Mouse (Mus musculus) cortical plate, adult 2 months (tissue): ENCODE measurements around the gene Rasgrf2. TPM values are rescaled to one million over a fixed set of nuclear protein-coding genes. Genes with fewer than 3 reads are reported as not detected.
"Not testable (repeated sequence)": the region's sequence is repeated elsewhere in the genome, so short reads cannot be mapped to it uniquely, and the experiment has no call there.

Experiments used
- H3K27ac ChIP-seq: fragments of 200-500 bp; 2 replicates; pipeline ENCODE4 v1.5.1; 2012; ENCODE audit warnings: low read length, control low read depth, inconsistent platforms; ENCODE audit not compliant: insufficient read depth
- H3K4me1 ChIP-seq: fragments of 200-500 bp; 2 replicates; pipeline ENCODE4 v1.6.1; 2011; ENCODE audit warnings: low read length; ENCODE audit not compliant: control insufficient read depth, insufficient read depth
- H3K4me3 ChIP-seq: fragments of 200-500 bp; 2 replicates; pipeline ENCODE4 v1.5.1; 2011; ENCODE audit warnings: mild to moderate bottlenecking, low read length, control low read depth; ENCODE audit not compliant: insufficient read depth
- CTCF ChIP-seq: fragments of 200-500 bp; IDR thresholded peaks from 2 replicates; pipeline ENCODE4 v1.5.1; 2011; ENCODE audit warnings: mild to moderate bottlenecking, control low read depth, low read length; ENCODE audit not compliant: insufficient read depth; ENCODE audit errors: extremely low read depth
- POLR2A ChIP-seq: fragments of 200-500 bp; IDR thresholded peaks from 2 replicates; pipeline ENCODE4 v1.6.1; 2011; ENCODE audit warnings: mild to moderate bottlenecking, low read length, control low read depth; ENCODE audit not compliant: insufficient read depth; ENCODE audit errors: extremely low read depth
- polyA plus RNA-seq: library from polyadenylated mRNA; depleted of rRNA; stranded (reverse); fragments of >200 nt; gene quantifications from 2 replicates; pipeline ENCODE4 v1.2.3, GENCODE M21; 2012; rRNA removed

Gene Rasgrf2
- 80.2 and 80.6 TPM in 2 replicates for polyA plus RNA-seq

DNA sequence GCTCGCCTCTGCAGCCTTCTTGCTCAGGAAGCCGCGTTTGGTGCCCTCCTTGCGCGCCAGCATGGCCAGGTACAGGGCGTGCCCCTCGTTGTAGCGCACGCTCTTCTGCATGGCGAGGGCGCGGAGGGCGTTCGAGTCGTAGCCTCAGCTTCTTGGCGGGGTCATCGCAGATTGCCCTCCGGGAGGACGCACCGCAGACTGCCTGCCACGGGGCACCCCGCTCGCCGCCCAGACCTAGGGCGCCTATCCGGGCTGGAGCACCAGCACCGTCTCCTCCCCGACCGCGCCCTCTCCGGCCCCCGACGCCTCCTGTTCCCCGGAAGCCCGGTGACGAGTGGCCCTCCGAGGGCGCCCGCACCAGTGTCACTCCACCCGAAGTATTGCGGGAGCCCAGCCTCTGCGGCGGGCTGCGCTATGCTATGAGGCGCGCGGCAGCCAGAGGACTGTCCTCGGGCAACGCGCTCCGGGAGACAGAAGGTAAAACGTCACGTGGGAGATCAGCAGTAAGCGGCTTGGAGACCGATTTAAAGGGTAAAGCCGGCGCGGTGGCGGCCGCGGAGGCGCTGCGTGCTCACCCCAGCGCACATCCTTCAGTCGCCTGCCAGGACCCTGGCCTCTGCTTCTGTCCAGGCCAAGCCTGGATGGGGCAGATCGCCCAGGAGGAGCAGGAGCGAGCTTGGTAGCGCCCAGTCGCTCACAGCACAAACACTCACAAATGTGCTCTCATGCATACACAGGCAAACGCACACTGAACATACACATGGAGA is at the start of gene Rasgrf2:
TSS of gene Rasgrf2 (minus strand) at position 273 of the 767 bp plus-strand sequence.
- peak within 1 kb of the TSS; percentile 94 for H3K4me3 ChIP-seq
- peaks cover 1% of the 10 kb centered on the region; the same call in 1 of the 2 replicates for H3K4me1 ChIP-seq
- peak within 1 kb of the TSS; percentile 83 for H3K27ac ChIP-seq
- TF ChIP-seq POLR2A (peak; percentile 71), CTCF (no peak)

DNA sequence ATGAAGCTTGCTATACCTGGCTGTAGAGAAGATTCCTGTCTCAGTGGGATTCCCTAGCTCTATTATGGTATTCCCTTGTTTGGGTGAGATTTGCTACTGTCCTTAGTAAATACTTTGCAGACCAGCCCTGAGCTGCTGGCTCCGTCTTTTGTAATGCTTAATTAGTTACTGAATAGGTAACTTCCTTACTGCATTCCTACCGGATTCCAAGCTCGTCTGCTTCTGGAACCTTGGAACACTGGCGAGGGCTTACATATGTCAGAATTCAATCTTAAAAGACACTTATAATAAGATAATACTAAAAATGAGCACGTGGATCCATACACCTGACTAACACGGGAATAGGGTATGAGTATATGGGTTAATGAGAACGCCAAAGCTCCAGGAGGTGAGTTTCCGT is 41.2 kb upstream of the Rasgrf2 start:
- not testable (repeated sequence) for H3K4me1 ChIP-seq, H3K4me3 ChIP-seq, H3K27ac ChIP-seq

DNA sequence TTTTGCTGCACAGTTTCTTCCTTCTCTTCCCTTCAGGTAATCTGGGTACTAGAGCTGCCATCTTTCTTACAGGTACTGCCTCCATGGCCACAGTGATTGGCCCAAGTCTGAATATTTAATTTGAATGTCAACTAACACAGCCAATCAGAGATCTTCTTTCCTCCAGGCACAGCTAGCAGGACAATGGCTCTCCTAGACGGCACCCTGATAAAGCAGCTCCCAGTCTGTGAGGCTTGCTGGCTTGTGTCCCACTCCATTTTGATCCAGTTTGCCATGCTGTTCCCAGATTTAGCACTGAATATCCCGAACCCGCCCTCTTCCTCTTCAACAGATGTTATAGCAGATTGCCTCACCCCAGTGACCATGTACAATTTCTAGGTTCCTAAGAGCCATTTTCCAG is 19.1 kb upstream of the Rasgrf2 start:
- Histone ChIP-seq H3K4me1 (no peaks in the 10 kb centered on the region), H3K27ac (no peak overlapping the region), H3K4me3 (no peak overlapping the region)
- TF ChIP-seq CTCF (no peak), POLR2A (no peak)

DNA sequence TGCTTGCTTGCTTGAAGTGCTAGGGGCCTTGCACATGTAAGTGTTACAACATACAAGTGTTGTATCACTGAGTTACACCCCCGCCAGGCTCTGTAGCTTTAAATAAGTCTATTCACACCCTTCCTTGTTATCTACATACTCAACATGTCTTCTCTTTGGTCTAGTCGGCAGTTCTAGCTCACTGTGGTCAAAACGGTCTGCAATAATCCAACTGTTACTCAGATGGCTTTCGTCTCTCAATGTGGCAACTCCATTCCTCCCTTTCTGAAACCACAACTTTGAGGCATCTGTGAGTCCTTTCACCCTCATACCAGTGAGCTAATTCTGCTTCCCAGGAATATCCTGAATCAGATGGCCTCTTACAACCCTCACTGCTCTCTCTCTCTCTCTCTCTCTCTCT is 17.4 kb upstream of the Rasgrf2 start:
- TF ChIP-seq POLR2A = no peak
- H3K27ac ChIP-seq = no peak overlapping the region

DNA sequence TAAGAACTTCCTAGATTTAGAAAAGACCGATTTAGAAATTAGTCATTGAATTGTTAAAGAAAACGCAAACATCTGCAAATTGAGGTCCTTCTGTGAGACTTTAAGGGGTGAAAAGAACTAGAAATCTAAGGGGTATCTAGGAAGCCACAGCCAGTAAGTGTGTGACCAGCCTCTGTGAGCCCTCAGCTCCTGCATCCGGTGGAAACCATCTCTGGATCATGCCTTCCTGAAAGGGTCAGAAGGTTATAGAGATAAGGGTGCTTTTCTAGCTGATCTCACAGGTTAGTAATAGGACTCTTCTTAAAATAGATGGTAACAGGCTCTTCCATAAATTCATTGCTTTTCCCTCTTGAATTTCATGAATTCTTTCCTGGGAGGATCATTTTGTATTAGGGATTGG is 3.3 kb upstream of the Rasgrf2 start:
- H3K4me3 ChIP-seq = no peak overlapping the region
- H3K27ac ChIP-seq = no peak overlapping the region
- peaks cover 1% of the 10 kb centered on the region; the same call in 1 of the 2 replicates for H3K4me1 ChIP-seq
- no peak for TF ChIP-seq POLR2A
- TF ChIP-seq CTCF = no peak

More for the DNA sequence above, 17.4 kb upstream of the Rasgrf2 start:
- Histone ChIP-seq H3K4me3 (no peak overlapping the region), H3K4me1 (no peaks in the 10 kb centered on the region)

DNA sequence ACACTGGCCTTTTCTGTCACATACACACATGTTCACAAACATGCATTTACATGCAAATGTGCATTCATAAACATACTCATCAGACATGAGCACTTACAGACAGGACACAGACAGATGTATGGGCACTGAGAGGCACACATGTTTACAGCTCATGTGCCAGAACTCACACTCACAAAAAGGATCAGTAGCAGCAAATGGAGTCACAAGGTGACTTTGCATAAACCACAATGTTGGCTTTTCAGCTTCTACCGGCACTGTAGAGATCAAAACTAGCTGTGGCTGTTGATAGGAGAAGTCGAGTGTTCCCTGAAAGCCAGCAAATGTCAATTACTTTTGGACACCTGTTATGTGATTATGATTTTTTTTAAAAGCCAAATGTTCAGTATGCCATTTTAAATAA is 1.1 kb upstream of the Rasgrf2 start:
- TF ChIP-seq CTCF = no peak
- no peak for TF ChIP-seq POLR2A
- peak overlapping the region; percentile 40; the same call in 1 of the 2 replicates for H3K27ac ChIP-seq

DNA sequence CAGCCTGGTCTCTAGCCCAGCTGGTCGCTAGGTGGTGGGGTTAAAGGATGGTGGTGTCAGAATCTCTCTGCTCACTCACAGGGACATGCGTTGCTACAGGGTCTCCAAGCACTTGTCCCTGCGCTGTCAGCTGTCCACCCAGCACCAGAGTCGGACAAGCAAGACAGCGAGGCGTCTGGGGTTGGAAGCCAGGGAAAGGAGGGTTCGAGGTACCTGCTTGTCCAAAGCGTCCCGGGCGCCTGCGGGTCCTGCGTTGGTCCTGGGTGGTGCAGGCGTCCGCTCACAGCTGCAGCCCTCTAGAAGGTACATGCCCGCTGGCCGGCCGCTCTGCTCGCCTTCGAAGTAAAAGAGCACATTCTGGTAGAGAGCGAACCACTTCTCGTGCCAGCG is 467 bp downstream of the Rasgrf2 start:
- H3K27ac ChIP-seq = peak overlapping the region; percentile 83
- no peak for TF ChIP-seq POLR2A
- TF ChIP-seq CTCF = no peak
- H3K4me1 ChIP-seq = peaks cover 3% of the 10 kb centered on the region
- peak overlapping the region; percentile 94 for H3K4me3 ChIP-seq

More for the DNA sequence above, 1.1 kb upstream of the Rasgrf2 start:
- Histone ChIP-seq H3K4me3 (no peak overlapping the region; the same call in 1 of the 2 replicates), H3K4me1 (peaks cover 1% of the 10 kb centered on the region; the same call in 1 of the 2 replicates)

DNA sequence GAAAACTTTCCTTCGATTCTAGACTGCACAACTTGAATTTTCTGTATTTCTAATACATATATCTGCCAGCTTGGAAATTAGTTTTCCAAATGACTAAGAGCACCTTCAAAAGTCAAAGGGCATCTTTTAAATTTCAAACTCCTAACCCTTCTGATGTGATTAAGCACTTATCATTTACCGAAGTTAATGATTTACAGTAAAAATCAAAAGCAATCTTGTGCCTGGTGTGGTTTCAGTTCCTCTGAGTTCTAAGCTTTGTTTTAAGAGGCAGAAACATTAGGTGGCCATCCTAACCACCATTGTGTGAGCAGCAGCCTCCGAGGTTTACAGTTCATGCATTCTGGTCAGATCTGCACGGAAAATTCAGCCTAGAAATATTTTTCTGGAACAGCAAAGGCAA is 1.6 kb downstream of the Rasgrf2 start:
- Histone ChIP-seq H3K27ac (no peak overlapping the region), H3K4me3 (peak overlapping the region; percentile 94), H3K4me1 (peaks cover 3% of the 10 kb centered on the region)
- TF ChIP-seq CTCF (no peak), POLR2A (no peak)

DNA sequence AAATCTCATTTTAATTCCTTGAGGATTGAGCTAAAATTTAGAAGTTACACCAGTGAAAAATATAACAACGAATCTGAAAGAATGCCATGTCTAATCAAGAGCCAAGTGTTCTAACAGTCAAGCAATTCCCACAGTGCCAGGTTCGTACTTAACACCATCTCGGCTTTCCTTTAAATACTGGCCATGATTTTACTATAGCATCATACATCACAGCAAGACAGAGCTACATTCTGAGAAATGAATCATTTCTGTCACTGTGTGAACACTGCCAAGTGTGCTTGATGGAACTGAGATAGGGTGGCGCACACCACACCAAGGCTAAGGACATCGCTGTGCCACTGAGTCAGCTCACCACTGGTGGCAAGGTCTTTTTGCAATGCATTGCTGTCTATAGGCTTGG is 5.6 kb downstream of the Rasgrf2 start:
- H3K27ac ChIP-seq = no peak overlapping the region
- no peak overlapping the region for H3K4me3 ChIP-seq
- H3K4me1 ChIP-seq = peaks cover 2% of the 10 kb centered on the region; the same call in 1 of the 2 replicates
- no peak for TF ChIP-seq POLR2A

DNA sequence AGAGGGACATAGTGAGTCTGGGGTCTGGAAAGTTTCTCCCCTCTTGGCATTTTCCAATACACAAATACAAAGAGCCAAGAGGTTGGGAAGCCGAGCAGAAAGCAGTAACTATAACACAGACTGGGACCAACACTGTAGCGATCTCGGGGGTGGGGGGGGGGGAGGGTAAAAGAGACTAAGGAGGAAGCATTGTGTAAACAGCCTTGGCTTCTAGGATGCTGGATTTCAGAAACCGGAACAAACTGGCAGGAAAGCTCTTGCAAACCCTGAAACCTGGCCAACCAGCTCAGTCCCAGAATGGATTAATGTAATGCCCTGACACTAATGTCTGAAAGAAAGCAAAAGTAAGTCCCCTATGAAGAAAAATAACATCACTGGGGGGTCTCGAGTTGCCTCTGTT is 11.8 kb downstream of the Rasgrf2 start:
- Histone ChIP-seq H3K4me1 (no peaks in the 10 kb centered on the region), H3K27ac (no peak overlapping the region), H3K4me3 (no peak overlapping the region)
- TF ChIP-seq POLR2A (no peak), CTCF (no peak)

DNA sequence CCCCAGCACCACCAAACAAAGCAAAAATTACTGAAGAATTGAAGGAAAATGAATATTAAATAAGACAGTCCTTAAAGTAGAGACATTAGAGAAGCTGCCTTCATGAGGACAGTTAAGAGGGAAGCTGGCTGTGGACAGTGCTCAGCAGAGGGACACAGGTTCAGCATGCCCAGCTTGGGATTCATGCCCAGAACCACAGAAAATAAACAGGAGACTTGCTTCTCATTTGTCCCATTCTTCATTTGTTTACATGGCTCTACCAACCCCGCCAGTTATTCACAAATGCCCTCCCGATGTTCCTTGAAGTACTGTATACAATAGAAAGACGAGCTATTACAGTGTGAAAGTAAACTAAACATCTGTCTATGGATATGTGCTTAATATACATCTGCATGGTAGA is 17.4 kb downstream of the Rasgrf2 start:
- no peak for TF ChIP-seq POLR2A
- TF ChIP-seq CTCF = no peak
- H3K27ac ChIP-seq = no peak overlapping the region
- no peak overlapping the region for H3K4me3 ChIP-seq
- H3K4me1 ChIP-seq = no peaks in the 10 kb centered on the region
